ENCODE assay signal across 16 mouse cellular contexts in genomic region chr7:134994983-134995382, GRCm38 (mm10). TPM values are rescaled to one million over a fixed set of nuclear protein-coding genes. Genes with fewer than 3 reads are reported as not detected.
DNase-seq lines count a peak whose midpoint lies in the region; ATAC-seq and TF ChIP-seq lines count a peak whose summit lies in the region.
"Had no signal": no experiment of that assay in that cellular context is flagged by ENCODE, and none has a peak within 500 bp of the region (broad histone marks: within the 10 kb centered on the region; RNA-seq: fewer than 3 reads in every experiment).

No protein-coding gene starts in this region.

- H3K9me3 ChIP-seq in hindbrain, embryonic 13.5 days: no peaks in the 10 kb centered on the region
- H3K9me3 ChIP-seq in hindbrain, embryonic 16.5 days (ENCODE audit: control insufficient read depth, low read length): no peaks in the 10 kb centered on the region
- H3K9me3 ChIP-seq: embryonic facial prominence, embryonic 10.5 days; heart, embryonic 13.5 days had no signal

- no peaks in the 10 kb centered on the region for H3K27me3 ChIP-seq in hindbrain, embryonic 13.5 days
- no peaks in the 10 kb centered on the region for H3K27me3 ChIP-seq in hindbrain, embryonic 16.5 days (replicated peaks; ENCODE audit: control insufficient read depth, insufficient read depth, low read length)
- H3K27me3 ChIP-seq: heart, embryonic 13.5 days had no signal

- H3K9ac ChIP-seq in hindbrain, embryonic 13.5 days: no peak overlapping the region
- H3K9ac ChIP-seq in hindbrain, embryonic 16.5 days (ENCODE audit: low read depth, low read length): no peak overlapping the region
- H3K9ac ChIP-seq: heart, embryonic 13.5 days had no signal

- no peak for DNase-seq in layer of hippocampus, adult 2 months (ENCODE audit: low spot score in 2 of 2)
- no peak for DNase-seq in layer of hippocampus, postnatal 36 days
- peak; percentile 14 for DNase-seq in retina, postnatal 1 day
- DNase-seq in retina, embryonic 14.5 days (ENCODE audit: low spot score): no peak
- DNase-seq: adrenal gland, adult 2 months; adrenal gland, postnatal 25 days; cerebellum, adult 2 months; cerebellum, postnatal 10 days; gastrocnemius, postnatal 14 days; heart, postnatal 36 days had no signal

- WGBS in hindbrain, embryonic 13.5 days: 81% methylated on average over 5 of the region's 5 CpGs
- WGBS in hindbrain, embryonic 16.5 days: 89% methylated on average over 5 of the region's 5 CpGs

- no peak overlapping the region for H3K4me2 ChIP-seq in hindbrain, embryonic 13.5 days
- H3K4me2 ChIP-seq in hindbrain, embryonic 16.5 days (ENCODE audit: low read length): no peak overlapping the region
- H3K4me2 ChIP-seq: heart, embryonic 13.5 days had no signal

- no peak overlapping the region for H3K4me3 ChIP-seq in hindbrain, embryonic 13.5 days
- H3K4me3 ChIP-seq in hindbrain, embryonic 16.5 days (ENCODE audit: low read length): no peak overlapping the region
- H3K4me3 ChIP-seq in layer of hippocampus, adult 2 months: no peak overlapping the region
- H3K4me3 ChIP-seq: embryonic facial prominence, embryonic 10.5 days; heart, embryonic 13.5 days had no signal

- no peak for ATAC-seq in hindbrain, embryonic 13.5 days (ENCODE audit: low FRiP score)
- ATAC-seq in hindbrain, embryonic 16.5 days: no peak
- ATAC-seq: forebrain, embryonic 14.5 days had no signal

- H3K36me3 ChIP-seq in hindbrain, embryonic 13.5 days: no peaks in the 10 kb centered on the region
- no peaks in the 10 kb centered on the region for H3K36me3 ChIP-seq in hindbrain, embryonic 16.5 days (ENCODE audit: control insufficient read depth, insufficient read depth, low read length)

- H3K4me1 ChIP-seq in hindbrain, embryonic 13.5 days (replicated peaks): peaks cover 6% of the 10 kb centered on the region; the same call in 1 of the 2 replicates
- H3K4me1 ChIP-seq in hindbrain, embryonic 16.5 days (ENCODE audit: control insufficient read depth, insufficient read depth, low read depth, low read length): no peaks in the 10 kb centered on the region
- H3K4me1 ChIP-seq: embryonic facial prominence, embryonic 10.5 days; heart, embryonic 13.5 days had no signal

- H3K27ac ChIP-seq in hindbrain, embryonic 13.5 days: peak overlapping the region; percentile 60; the same call in 1 of the 2 replicates
- H3K27ac ChIP-seq in hindbrain, embryonic 16.5 days (ENCODE audit: low read depth, low read length): no peak overlapping the region
- no peak overlapping the region for H3K27ac ChIP-seq in layer of hippocampus, adult 2 months
- H3K27ac ChIP-seq: embryonic facial prominence, embryonic 10.5 days; heart, embryonic 13.5 days had no signal

- TF ChIP-seq CTCF in layer of hippocampus, adult 2 months (conservative IDR thresholded peaks at IDR 0.05): peak; percentile 58

RNA-seq across cellular contexts. Expression of gene Fam196a, which starts 56.8 kb away (rescaled TPM):
- polyA plus RNA-seq in hindbrain, embryonic 13.5 days (2015; fragmentation: Nextera tagmentation; extraction: Ambion mirVana): 7.6 and 7.8 TPM in 2 replicates
- 10.6 and 10.9 TPM in 2 replicates for polyA plus RNA-seq in hindbrain, embryonic 16.5 days (2015; fragmentation: Nextera tagmentation; extraction: Ambion mirVana)
- 10 to 100 TPM; 10.2 to 10.7 TPM for total RNA-seq in layer of hippocampus, adult 2 months (2021)
- 10 to 100 TPM; 12.7 to 13.0 TPM for total RNA-seq in layer of hippocampus, postnatal 36 days (2021)
- total RNA-seq: heart, adult 8-10 months; heart, postnatal 36 days had no signal
